Mouse (Mus musculus) intestine, postnatal 0 days (tissue): Measurements from ENCODE around the gene Glud1. TPM values are rescaled to one million over a fixed set of nuclear protein-coding genes. Genes with fewer than 3 reads are reported as not detected.

ENCODE experiments used
- ATAC-seq: fragments of 200-750 bp; cut with Nextera tagmentation; 2 replicates; pipeline ENCODE4 v1.8.0; 2017; ENCODE audit warnings: mild to moderate bottlenecking, moderate TSS enrichment, moderate library complexity
- H3K27ac ChIP-seq: fragments of 300-500 bp; sonication (generic); 2 replicates; pipeline ENCODE4 v1.5.1; 2014; ENCODE audit warnings: mild to moderate bottlenecking, low read depth, low read length, moderate library complexity
- H3K27me3 ChIP-seq: fragments of 300-500 bp; sonication (generic); replicated peaks from 2 replicates; pipeline ENCODE4 v1.6.1; 2014; ENCODE audit warnings: low read length, mixed read lengths; ENCODE audit not compliant: control insufficient read depth, insufficient read depth
- H3K36me3 ChIP-seq: fragments of 300-500 bp; sonication (generic); 2 replicates; pipeline ENCODE4 v1.6.1; 2014; ENCODE audit warnings: mild to moderate bottlenecking, moderate library complexity; ENCODE audit not compliant: control insufficient read depth, insufficient read depth
- H3K4me1 ChIP-seq: fragments of 300-500 bp; sonication (generic); replicated peaks from 2 replicates; pipeline ENCODE4 v1.6.1; 2014; ENCODE audit warnings: antibody characterized with exemption, low read length, mixed read lengths; ENCODE audit not compliant: control insufficient read depth, insufficient read depth
- H3K4me2 ChIP-seq: fragments of 300-500 bp; sonication (generic); replicated peaks from 2 replicates; pipeline ENCODE4 v1.6.1; 2014; ENCODE audit warnings: low read depth, mild to moderate bottlenecking, moderate library complexity
- H3K4me3 ChIP-seq: fragments of 300-500 bp; sonication (generic); 2 replicates; pipeline ENCODE4 v1.5.1; 2014; ENCODE audit warnings: low read depth, low read length
- H3K9ac ChIP-seq: fragments of 300-500 bp; sonication (generic); 2 replicates; pipeline ENCODE4 v1.6.1; 2014; ENCODE audit warnings: mild to moderate bottlenecking, low read depth, low read length
- H3K9me3 ChIP-seq: fragments of 300-500 bp; sonication (generic); 2 replicates; pipeline ENCODE4 v1.6.1; 2016; ENCODE audit warnings: mixed run types; ENCODE audit not compliant: control insufficient read depth
- CTCF ChIP-seq: sonication (generic); IDR thresholded peaks from 2 replicates; pipeline ENCODE4 v1.5.1; 2016; ENCODE audit warnings: low read depth, mild to moderate bottlenecking, control low read depth, antibody characterized with exemption, moderate library complexity
- WGBS: fragments of 180-500 bp; shearing (Covaris S2); extraction: QIAGEN DNeasy Blood & Tissue Kit; methylation state at CpG from one replicate; pipeline ENCODE4 v1.1.7; 2014; 5-methylcytosine and 5-hydroxymethylcytosine counted together
- polyA plus RNA-seq: library from polyadenylated mRNA; unstranded; fragments of >200 nt; fragmentation: Nextera tagmentation; extraction: Ambion mirVana; gene quantifications from 2 replicates; pipeline ENCODE4 v1.2.1, GENCODE M21; 2015

The Glud1 gene
- polyA plus RNA-seq, 1 experiment from 2014 or later: 40.8 TPM

GRCm38 (mm10) chr14:34345771-34346566 is 35.4 kb downstream of the Glud1 start:
- Histone ChIP-seq H3K4me1 (no peaks in the 10 kb centered on the region), H3K4me3 (no peak overlapping the region), H3K27ac (no peak overlapping the region), H3K9me3 (no peaks in the 10 kb centered on the region), H3K4me2 (no peak overlapping the region), H3K36me3 (peaks cover 29% of the 10 kb centered on the region), H3K9ac (no peak overlapping the region), H3K27me3 (no peaks in the 10 kb centered on the region)
- TF ChIP-seq CTCF: peak; percentile 49
- no peak for ATAC-seq
- WGBS: 59% methylated on average over 12 of the region's 12 CpGs

DNA sequence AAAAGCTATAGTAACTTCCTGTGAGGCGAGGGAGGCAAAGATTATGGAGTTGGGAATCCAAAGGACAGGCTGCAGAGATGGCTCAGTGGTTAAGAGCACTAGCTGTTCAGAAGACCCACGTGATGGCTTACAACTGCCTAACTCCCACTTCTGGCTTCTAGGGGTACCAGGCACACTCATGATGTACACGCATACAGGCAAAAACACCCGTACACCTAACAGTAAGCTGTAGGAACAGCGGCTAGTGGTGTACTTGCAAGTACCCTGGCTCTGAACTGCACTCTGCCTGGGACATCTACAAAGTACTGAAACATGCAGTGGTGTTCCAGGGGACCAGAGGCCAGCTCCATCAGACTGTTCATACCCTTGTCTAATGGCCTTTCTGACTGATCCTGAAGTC is 36.6 kb downstream of the Glud1 start:
- H3K4me1 ChIP-seq: no peaks in the 10 kb centered on the region
- H3K27me3 ChIP-seq: no peaks in the 10 kb centered on the region
- WGBS: 91% methylated on average over 5 of the region's 5 CpGs
- no peak for TF ChIP-seq CTCF
- peaks cover 20% of the 10 kb centered on the region for H3K36me3 ChIP-seq
- no peak overlapping the region for H3K9ac ChIP-seq
- ATAC-seq: no peak
- H3K9me3 ChIP-seq: no peaks in the 10 kb centered on the region
- H3K4me3 ChIP-seq: no peak overlapping the region
- no peak overlapping the region for H3K4me2 ChIP-seq
- H3K27ac ChIP-seq: no peak overlapping the region

DNA sequence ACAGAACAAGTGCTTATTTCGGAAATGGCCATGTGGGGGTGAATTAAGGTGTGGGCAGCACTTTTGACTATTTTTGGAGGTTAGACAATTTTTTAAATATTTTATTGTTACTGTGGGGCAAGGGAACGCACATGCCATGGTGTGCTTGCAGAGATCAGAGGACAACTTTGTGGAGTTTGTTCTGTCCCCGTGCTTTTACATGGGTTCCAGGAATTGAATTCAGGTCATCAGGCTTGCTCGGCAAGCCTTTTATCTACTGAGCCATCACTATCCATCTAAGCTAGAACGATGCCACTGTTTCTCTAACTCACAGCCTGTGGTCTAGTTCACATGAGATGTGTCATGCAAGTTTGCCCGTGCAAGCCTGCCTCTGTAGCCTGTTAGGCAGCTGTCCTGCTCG is 37.8 kb downstream of the Glud1 start:
- WGBS: 76% methylated on average over 7 of the region's 7 CpGs
- Histone ChIP-seq H3K9ac (no peak overlapping the region), H3K4me2 (no peak overlapping the region), H3K4me3 (no peak overlapping the region), H3K27ac (no peak overlapping the region), H3K4me1 (no peaks in the 10 kb centered on the region), H3K9me3 (no peaks in the 10 kb centered on the region), H3K27me3 (no peaks in the 10 kb centered on the region), H3K36me3 (peaks cover 9% of the 10 kb centered on the region)
- ATAC-seq: no peak
- no peak for TF ChIP-seq CTCF

DNA sequence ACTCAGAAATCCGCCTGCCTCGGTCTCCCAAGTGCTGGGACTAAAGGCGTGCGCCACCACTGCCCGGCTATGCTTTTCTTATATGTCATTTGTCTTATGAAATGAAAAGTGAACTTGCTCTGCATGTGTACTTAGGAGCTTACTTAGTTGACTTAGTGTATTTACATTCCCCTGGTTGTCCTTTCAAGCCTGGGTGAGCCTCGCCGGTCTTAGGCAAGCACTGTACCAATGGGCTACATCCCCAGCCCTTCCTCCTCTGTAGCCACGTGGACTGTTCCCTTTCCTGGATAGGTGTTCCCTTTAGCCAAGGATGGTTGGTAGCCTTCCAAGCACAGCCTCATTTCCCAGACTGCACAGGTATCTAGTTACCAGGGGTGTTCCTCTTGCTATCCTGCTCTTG is 38.5 kb downstream of the Glud1 start:
- no peak for TF ChIP-seq CTCF
- H3K4me2 ChIP-seq: no peak overlapping the region
- H3K9ac ChIP-seq: no peak overlapping the region
- 46% methylated on average over 8 of the region's 8 CpGs for WGBS
- no peak overlapping the region for H3K27ac ChIP-seq
- no peaks in the 10 kb centered on the region for H3K4me1 ChIP-seq
- no peaks in the 10 kb centered on the region for H3K27me3 ChIP-seq
- peak; percentile 38; the same call in 1 of the 2 replicates for ATAC-seq
- H3K4me3 ChIP-seq: no peak overlapping the region
- peaks cover 5% of the 10 kb centered on the region; the same call in 1 of the 2 replicates for H3K36me3 ChIP-seq
- no peaks in the 10 kb centered on the region for H3K9me3 ChIP-seq

- no peaks in the 10 kb centered on the region for H3K4me1 ChIP-seq
- H3K27me3 ChIP-seq: no peaks in the 10 kb centered on the region
- no peaks in the 10 kb centered on the region for H3K9me3 ChIP-seq
- 58% methylated on average over 3 of the region's 3 CpGs for WGBS
- no peak overlapping the region for H3K4me3 ChIP-seq
- H3K36me3 ChIP-seq: no peaks in the 10 kb centered on the region
- no peak for ATAC-seq
- H3K4me2 ChIP-seq: no peak overlapping the region
- no peak overlapping the region for H3K9ac ChIP-seq
- H3K27ac ChIP-seq: no peak overlapping the region
- no peak for TF ChIP-seq CTCF
Measured at GRCm38 (mm10) chr14:34351660-34352059, 41.1 kb downstream of the Glud1 start.

GRCm38 (mm10) chr14:34352523-34352922 is 42.0 kb downstream of the Glud1 start:
- Histone ChIP-seq H3K36me3 (no peaks in the 10 kb centered on the region), H3K27me3 (no peaks in the 10 kb centered on the region), H3K4me3 (no peak overlapping the region), H3K27ac (no peak overlapping the region), H3K9me3 (no peaks in the 10 kb centered on the region), H3K4me1 (no peaks in the 10 kb centered on the region), H3K9ac (no peak overlapping the region), H3K4me2 (no peak overlapping the region)
- TF ChIP-seq CTCF: no peak
- no peak for ATAC-seq
- WGBS: 58% methylated on average over 6 of the region's 6 CpGs
